Mouse (Mus musculus): ENCODE results near the gene Tmem60. TPM values are rescaled to one million over a fixed set of nuclear protein-coding genes. Genes with fewer than 3 reads are reported as not detected.

Tmem60 gene
- polyA plus RNA-seq, 1 experiment from 2014 or later: 32.4 TPM

GRCm38 (mm10) chr5:20897446-20898167, 15.6 kb downstream of the Tmem60 start:
- H3K27ac ChIP-seq (ENCODE audit: low read length): peak overlapping the region; percentile 85
- WGBS (ENCODE audit: insufficient replicate concordance): 28% methylated on average over 2 of the region's 2 CpGs
- H3K4me3 ChIP-seq (ENCODE audit: low read depth, low read length): peak overlapping the region; percentile 13; the same call in 1 of the 2 replicates
- peak overlapping the region; percentile 41 for H3K4me2 ChIP-seq (ENCODE audit: low read depth, low read length)
- no peaks in the 10 kb centered on the region for H3K27me3 ChIP-seq (ENCODE audit: control insufficient read depth, insufficient read depth, low read depth, low read length)
- 0 out of 2 replicates have a peak overlapping the region, but pooled peaks have one; percentile 0 for H3K9ac ChIP-seq (ENCODE audit: low read depth, low read length)
- H3K4me1 ChIP-seq (ENCODE audit: control insufficient read depth, low read depth, low read length): peaks cover 12% of the 10 kb centered on the region
- peak; percentile 99 for ATAC-seq (ENCODE audit: low read depth)
- peaks cover 25% of the 10 kb centered on the region for H3K36me3 ChIP-seq (ENCODE audit: control insufficient read depth, insufficient read depth)
- H3K9me3 ChIP-seq (replicated peaks; ENCODE audit: control insufficient read depth, low read length): no peaks in the 10 kb centered on the region

DNA sequence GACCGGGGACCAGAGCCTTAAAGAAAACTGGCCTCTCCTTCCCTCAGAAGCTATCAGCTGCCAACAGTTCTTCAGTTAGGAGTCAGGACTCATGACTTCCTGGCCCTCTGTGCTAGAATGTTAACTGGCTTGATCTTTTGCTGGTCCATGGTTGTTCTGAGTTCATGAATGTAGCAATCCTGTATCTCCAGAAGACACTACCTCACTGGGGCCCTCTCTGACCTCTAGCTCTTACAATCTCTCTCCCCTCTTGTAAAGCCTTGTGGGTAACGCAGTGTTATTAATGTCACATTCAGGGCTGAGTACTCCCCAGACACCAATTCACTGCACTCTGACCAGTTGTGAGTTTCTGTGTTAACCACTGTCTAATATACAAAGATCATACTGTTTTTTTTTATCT, 22.7 kb downstream of the Tmem60 start:
- WGBS (ENCODE audit: insufficient replicate concordance): 48% methylated on average over 2 of the region's 2 CpGs
- no peak overlapping the region for H3K9ac ChIP-seq (ENCODE audit: low read depth, low read length)
- ATAC-seq (ENCODE audit: low read depth): peak; percentile 23; the same call in 1 of the 2 replicates
- peaks cover 13% of the 10 kb centered on the region for H3K4me1 ChIP-seq (ENCODE audit: control insufficient read depth, low read depth, low read length)
- no peak overlapping the region for H3K4me2 ChIP-seq (ENCODE audit: low read depth, low read length)
- no peaks in the 10 kb centered on the region for H3K9me3 ChIP-seq (replicated peaks; ENCODE audit: control insufficient read depth, low read length)
- H3K36me3 ChIP-seq (ENCODE audit: control insufficient read depth, insufficient read depth): peaks cover 15% of the 10 kb centered on the region
- peak overlapping the region; percentile 31 for H3K27ac ChIP-seq (ENCODE audit: low read length)
- H3K4me3 ChIP-seq (ENCODE audit: low read depth, low read length): no peak overlapping the region
- H3K27me3 ChIP-seq (ENCODE audit: control insufficient read depth, insufficient read depth, low read depth, low read length): no peaks in the 10 kb centered on the region

DNA sequence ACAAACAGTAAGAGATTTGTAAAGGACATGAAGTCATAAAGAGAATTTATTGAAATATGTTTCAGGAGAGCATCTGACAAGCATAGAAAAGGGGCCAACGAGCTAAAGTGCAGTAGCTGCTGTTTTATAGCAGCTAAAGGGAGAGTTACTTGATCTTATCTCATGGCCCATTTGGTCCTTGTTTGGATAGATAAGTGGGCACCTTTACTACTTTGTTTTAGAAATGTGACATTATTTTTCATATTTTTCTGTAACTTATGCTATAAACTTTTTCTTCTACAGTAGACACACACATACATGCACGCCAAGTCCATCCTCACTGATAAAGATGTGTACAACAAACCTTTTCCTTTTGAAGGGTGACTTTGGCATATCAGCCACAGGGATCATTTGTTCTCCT, 23.4 kb downstream of the Tmem60 start:
- Histone ChIP-seq H3K27ac (ENCODE audit: low read length) (no peak overlapping the region), H3K4me3 (ENCODE audit: low read depth, low read length) (no peak overlapping the region)
- no peak for ATAC-seq (ENCODE audit: low read depth)

DNA sequence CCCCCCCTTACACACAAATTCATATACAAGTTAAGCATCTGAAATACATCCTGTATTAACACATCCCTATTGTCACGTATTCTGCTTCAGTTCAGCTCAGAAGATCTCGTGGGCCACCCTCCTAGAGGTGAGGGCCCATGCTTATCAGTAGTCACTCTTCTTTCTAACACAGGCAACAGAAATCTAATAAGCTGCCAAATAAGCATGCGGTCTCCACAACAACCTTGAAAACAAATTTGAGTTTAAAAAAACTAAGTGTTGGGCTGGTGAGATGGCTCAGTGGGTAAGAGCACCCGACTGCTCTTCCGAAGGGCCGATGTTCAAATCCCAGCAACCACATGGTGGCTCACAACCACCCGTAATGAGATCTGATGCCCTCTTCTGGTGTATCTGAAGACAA, 24.2 kb downstream of the Tmem60 start:
- H3K4me2 ChIP-seq (ENCODE audit: low read depth, low read length): no peak overlapping the region
- H3K36me3 ChIP-seq (ENCODE audit: control insufficient read depth, insufficient read depth): peaks cover 13% of the 10 kb centered on the region
- no peak overlapping the region for H3K4me3 ChIP-seq (ENCODE audit: low read depth, low read length)
- peak; percentile 69 for ATAC-seq (ENCODE audit: low read depth)
- no peaks in the 10 kb centered on the region for H3K9me3 ChIP-seq (replicated peaks; ENCODE audit: control insufficient read depth, low read length)
- H3K27ac ChIP-seq (ENCODE audit: low read length): no peak overlapping the region
- 61% methylated on average over 7 of the region's 7 CpGs for WGBS (ENCODE audit: insufficient replicate concordance)
- peaks cover 13% of the 10 kb centered on the region for H3K4me1 ChIP-seq (ENCODE audit: control insufficient read depth, low read depth, low read length)
- H3K27me3 ChIP-seq (ENCODE audit: control insufficient read depth, insufficient read depth, low read depth, low read length): no peaks in the 10 kb centered on the region
- no peak overlapping the region for H3K9ac ChIP-seq (ENCODE audit: low read depth, low read length)

More for the DNA sequence above, 23.4 kb downstream of the Tmem60 start:
- WGBS (ENCODE audit: insufficient replicate concordance): 34% methylated on average over 2 of the region's 2 CpGs
- Histone ChIP-seq H3K9me3 (replicated peaks; ENCODE audit: control insufficient read depth, low read length) (no peaks in the 10 kb centered on the region), H3K27me3 (ENCODE audit: control insufficient read depth, insufficient read depth, low read depth, low read length) (no peaks in the 10 kb centered on the region), H3K9ac (ENCODE audit: low read depth, low read length) (no peak overlapping the region), H3K4me1 (ENCODE audit: control insufficient read depth, low read depth, low read length) (peaks cover 13% of the 10 kb centered on the region), H3K4me2 (ENCODE audit: low read depth, low read length) (no peak overlapping the region), H3K36me3 (ENCODE audit: control insufficient read depth, insufficient read depth) (peaks cover 15% of the 10 kb centered on the region)

GRCm38 (mm10) chr5:20911741-20912140, 29.8 kb downstream of the Tmem60 start:
- no peaks in the 10 kb centered on the region for H3K4me1 ChIP-seq (ENCODE audit: control insufficient read depth, low read depth, low read length)
- no peak for ATAC-seq (ENCODE audit: low read depth)
- H3K27me3 ChIP-seq (ENCODE audit: control insufficient read depth, insufficient read depth, low read depth, low read length): no peaks in the 10 kb centered on the region
- H3K36me3 ChIP-seq (ENCODE audit: control insufficient read depth, insufficient read depth): 0 out of 2 replicates have a peak, but pooled peaks cover 2% of the 10 kb centered on the region
- H3K9ac ChIP-seq (ENCODE audit: low read depth, low read length): no peak overlapping the region
- WGBS (ENCODE audit: insufficient replicate concordance): 76% methylated on average over 2 of the region's 2 CpGs
- H3K4me3 ChIP-seq (ENCODE audit: low read depth, low read length): no peak overlapping the region
- H3K4me2 ChIP-seq (ENCODE audit: low read depth, low read length): no peak overlapping the region
- H3K27ac ChIP-seq (ENCODE audit: low read length): no peak overlapping the region
- H3K9me3 ChIP-seq (replicated peaks; ENCODE audit: control insufficient read depth, low read length): no peaks in the 10 kb centered on the region

DNA sequence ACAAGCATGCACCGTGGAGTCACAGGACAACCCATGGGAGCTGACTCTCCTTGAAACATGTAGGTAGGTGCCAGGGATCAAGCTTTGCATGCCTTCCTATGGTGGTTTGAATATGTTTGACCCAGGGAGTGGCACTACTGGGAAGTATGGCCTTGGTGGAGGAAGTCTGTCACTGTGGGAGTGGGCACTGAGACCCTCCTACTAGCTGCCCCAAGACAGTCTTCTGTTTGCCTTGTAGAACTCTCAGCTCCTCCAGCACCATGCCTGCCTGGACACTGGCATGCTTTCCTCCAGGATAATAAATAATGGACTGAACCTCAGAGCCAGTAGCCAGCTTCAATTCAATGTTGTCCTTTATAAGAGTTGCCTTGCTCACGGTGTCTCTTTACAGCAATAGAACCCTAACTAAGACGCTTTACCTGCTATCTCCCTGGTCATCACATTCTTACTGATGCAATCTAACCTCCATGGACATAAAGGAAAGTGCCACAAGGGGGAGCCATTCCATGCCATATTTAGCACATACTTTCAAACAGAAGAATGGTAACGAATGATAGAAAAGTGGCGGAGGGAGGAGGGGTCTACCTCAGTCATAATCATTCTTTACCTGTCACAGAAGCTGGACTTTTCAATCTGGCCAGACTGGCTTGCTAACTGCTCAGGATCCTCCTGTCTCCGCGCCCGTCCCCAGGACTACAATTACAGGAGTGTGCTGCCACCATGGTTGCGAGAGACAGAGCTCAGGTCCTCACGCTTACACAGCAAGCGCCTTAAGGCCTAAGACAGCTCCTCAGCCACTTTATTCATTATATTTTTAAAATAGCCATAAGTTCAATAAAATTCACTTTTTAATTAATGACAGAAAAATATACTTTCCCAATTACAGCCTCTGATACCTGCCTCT, 31.6 kb downstream of the Tmem60 start:
- WGBS (ENCODE audit: insufficient replicate concordance): 82% methylated on average over 11 of the region's 11 CpGs
- ATAC-seq (ENCODE audit: low read depth): no peak

DNA sequence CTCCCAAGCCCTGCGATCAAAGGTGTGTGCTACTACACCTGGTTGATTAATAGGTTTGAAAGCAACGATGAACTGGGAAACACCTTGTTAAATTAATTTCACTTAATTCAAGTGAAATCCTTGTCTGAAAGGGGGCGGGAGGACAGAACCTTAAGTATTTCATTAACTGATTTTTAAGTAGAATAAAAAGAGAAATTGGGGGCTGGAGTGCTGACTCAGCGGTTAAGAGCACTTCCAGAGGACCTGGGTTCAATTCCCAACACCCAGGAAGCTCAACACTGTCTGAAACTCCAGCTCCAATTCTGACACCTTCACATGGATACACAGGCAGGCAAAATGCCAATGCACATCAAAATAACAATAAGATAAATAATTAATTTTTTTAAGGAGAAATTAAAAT, 37.0 kb downstream of the Tmem60 start:
- WGBS (ENCODE audit: insufficient replicate concordance): 87% methylated on average over 4 of the region's 4 CpGs
- Histone ChIP-seq H3K9me3 (replicated peaks; ENCODE audit: control insufficient read depth, low read length) (no peaks in the 10 kb centered on the region), H3K27ac (ENCODE audit: low read length) (no peak overlapping the region), H3K9ac (ENCODE audit: low read depth, low read length) (no peak overlapping the region), H3K27me3 (ENCODE audit: control insufficient read depth, insufficient read depth, low read depth, low read length) (no peaks in the 10 kb centered on the region), H3K4me3 (ENCODE audit: low read depth, low read length) (no peak overlapping the region), H3K4me1 (ENCODE audit: control insufficient read depth, low read depth, low read length) (no peaks in the 10 kb centered on the region), H3K36me3 (ENCODE audit: control insufficient read depth, insufficient read depth) (no peaks in the 10 kb centered on the region; the same call in 1 of the 2 replicates), H3K4me2 (ENCODE audit: low read depth, low read length) (no peak overlapping the region)
- ATAC-seq (ENCODE audit: low read depth): no peak

More for the DNA sequence above, 31.6 kb downstream of the Tmem60 start:
- Histone ChIP-seq H3K9me3 (replicated peaks; ENCODE audit: control insufficient read depth, low read length) (no peaks in the 10 kb centered on the region), H3K4me1 (ENCODE audit: control insufficient read depth, low read depth, low read length) (no peaks in the 10 kb centered on the region), H3K27ac (ENCODE audit: low read length) (no peak overlapping the region), H3K4me3 (ENCODE audit: low read depth, low read length) (no peak overlapping the region), H3K4me2 (ENCODE audit: low read depth, low read length) (no peak overlapping the region), H3K36me3 (ENCODE audit: control insufficient read depth, insufficient read depth) (no peaks in the 10 kb centered on the region), H3K27me3 (ENCODE audit: control insufficient read depth, insufficient read depth, low read depth, low read length) (no peaks in the 10 kb centered on the region), H3K9ac (ENCODE audit: low read depth, low read length) (no peak overlapping the region)

DNA sequence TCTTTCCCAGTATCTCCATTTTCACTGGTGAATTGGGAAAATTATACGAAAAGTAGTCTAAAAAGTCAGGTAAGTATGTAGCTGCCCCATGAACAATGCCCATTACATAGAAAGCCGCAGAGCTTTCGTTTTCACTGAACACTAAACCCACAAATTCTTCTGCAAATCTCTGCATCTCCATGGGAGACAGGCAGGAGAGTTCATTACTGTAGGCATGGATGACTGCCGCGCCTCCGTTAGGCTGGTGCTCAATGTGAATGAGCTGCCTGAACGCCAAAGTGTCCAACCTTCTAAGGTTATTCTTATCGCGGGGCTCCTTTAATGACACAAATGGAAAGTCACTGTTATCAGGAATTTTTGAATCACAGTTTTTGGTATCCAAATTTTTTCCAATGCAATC, 37.6 kb downstream of the Tmem60 start:
- ATAC-seq (ENCODE audit: low read depth): no peak
- Histone ChIP-seq H3K9me3 (replicated peaks; ENCODE audit: control insufficient read depth, low read length) (no peaks in the 10 kb centered on the region), H3K9ac (ENCODE audit: low read depth, low read length) (no peak overlapping the region), H3K4me3 (ENCODE audit: low read depth, low read length) (no peak overlapping the region), H3K27ac (ENCODE audit: low read length) (no peak overlapping the region), H3K4me2 (ENCODE audit: low read depth, low read length) (no peak overlapping the region), H3K36me3 (ENCODE audit: control insufficient read depth, insufficient read depth) (no peaks in the 10 kb centered on the region; the same call in 1 of the 2 replicates), H3K27me3 (ENCODE audit: control insufficient read depth, insufficient read depth, low read depth, low read length) (no peaks in the 10 kb centered on the region), H3K4me1 (ENCODE audit: control insufficient read depth, low read depth, low read length) (no peaks in the 10 kb centered on the region)
- 93% methylated on average over 9 of the region's 9 CpGs for WGBS (ENCODE audit: insufficient replicate concordance)

All from liver, embryonic 16.5 days (tissue).